ENCODE assay signal across 8 mouse cellular contexts in genomic region chr1:121601084-121601483, GRCm38 (mm10). TPM values are rescaled to one million over a fixed set of nuclear protein-coding genes. Genes with fewer than 3 reads are reported as not detected.
DNase-seq lines count a peak whose midpoint lies in the region; ATAC-seq and TF ChIP-seq lines count a peak whose summit lies in the region.

No protein-coding gene starts in this region.

- H3K27ac ChIP-seq in hindbrain, embryonic 10.5 days = no peak overlapping the region
- H3K27ac ChIP-seq in hindbrain, embryonic 12.5 days = no peak overlapping the region
- H3K27ac ChIP-seq in thymus, adult 2 months (ENCODE audit: control insufficient read depth, insufficient read depth, low read length) = no peak overlapping the region
- no peak overlapping the region for H3K27ac ChIP-seq in embryonic facial prominence, embryonic 10.5 days (replicated peaks)

- H3K4me2 ChIP-seq in hindbrain, embryonic 12.5 days (replicated peaks) = no peak overlapping the region

- ATAC-seq in hindbrain, embryonic 12.5 days (ENCODE audit: low FRiP score) = no peak; the same call in 1 of the 2 replicates
- ATAC-seq in megakaryocyte, adult 5-6 weeks (ENCODE audit: poor library complexity, severe bottlenecking) = no peak

- H3K36me3 ChIP-seq in hindbrain, embryonic 10.5 days = no peaks in the 10 kb centered on the region
- no peaks in the 10 kb centered on the region for H3K36me3 ChIP-seq in hindbrain, embryonic 12.5 days
- no peaks in the 10 kb centered on the region for H3K36me3 ChIP-seq in thymus, adult 2 months (ENCODE audit: control insufficient read depth, insufficient read depth, low read length)
- no peaks in the 10 kb centered on the region for H3K36me3 ChIP-seq in embryonic facial prominence, embryonic 10.5 days (replicated peaks)

- H3K4me1 ChIP-seq in hindbrain, embryonic 10.5 days (replicated peaks) = no peaks in the 10 kb centered on the region
- 0 out of 2 replicates have a peak, but pooled peaks cover 3% of the 10 kb centered on the region for H3K4me1 ChIP-seq in hindbrain, embryonic 12.5 days
- peaks cover 6% of the 10 kb centered on the region for H3K4me1 ChIP-seq in thymus, adult 2 months (replicated peaks; ENCODE audit: control insufficient read depth, insufficient read depth, low read length)
- H3K4me1 ChIP-seq in embryonic facial prominence, embryonic 10.5 days = no peaks in the 10 kb centered on the region

- no peak overlapping the region for H3K4me3 ChIP-seq in hindbrain, embryonic 10.5 days
- no peak overlapping the region for H3K4me3 ChIP-seq in hindbrain, embryonic 12.5 days
- H3K4me3 ChIP-seq in thymus, adult 2 months (ENCODE audit: control insufficient read depth, insufficient read depth, low read length) = no peak overlapping the region
- H3K4me3 ChIP-seq in embryonic facial prominence, embryonic 10.5 days = no peak overlapping the region

- no peak overlapping the region for H3K9ac ChIP-seq in hindbrain, embryonic 12.5 days

- no peaks in the 10 kb centered on the region for H3K9me3 ChIP-seq in hindbrain, embryonic 10.5 days
- H3K9me3 ChIP-seq in hindbrain, embryonic 12.5 days (replicated peaks) = no peaks in the 10 kb centered on the region
- no peaks in the 10 kb centered on the region for H3K9me3 ChIP-seq in embryonic facial prominence, embryonic 10.5 days

- TF ChIP-seq POLR2A in thymus, adult 2 months (IDR thresholded peaks at IDR 0.05; ENCODE audit: control insufficient read depth, extremely low read depth, insufficient read depth, low read length, poor library complexity) = no peak

- TF ChIP-seq CTCF in thymus, adult 2 months (IDR thresholded peaks at IDR 0.05; ENCODE audit: borderline replicate concordance, control insufficient read depth, extremely low read depth, insufficient read depth, low read length, poor library complexity) = no peak

- peak; percentile 21 for DNase-seq in hindbrain, embryonic 10.5 days (ENCODE audit: low spot score)
- DNase-seq in thymus, adult 2 months = peak; percentile 25
- no peak for DNase-seq in thymus, postnatal 36 days
- DNase-seq in embryonic facial prominence, embryonic 10.5 days (ENCODE audit: low spot score) = peak; percentile 47
- DNase-seq in skeletal muscle tissue, adult 2 months (ENCODE audit: low read depth, low spot score) = peak; percentile 4
- DNase-seq in urinary bladder, postnatal 25 days (ENCODE audit: low spot score) = no peak

- H3K27me3 ChIP-seq in hindbrain, embryonic 10.5 days (ENCODE audit: insufficient read depth, poor library complexity, severe bottlenecking) = no peaks in the 10 kb centered on the region
- H3K27me3 ChIP-seq in hindbrain, embryonic 12.5 days = no peaks in the 10 kb centered on the region
- H3K27me3 ChIP-seq in thymus, adult 2 months (ENCODE audit: control insufficient read depth, insufficient read depth, low read length) = no peaks in the 10 kb centered on the region
- no peaks in the 10 kb centered on the region for H3K27me3 ChIP-seq in embryonic facial prominence, embryonic 10.5 days (replicated peaks; ENCODE audit: low read depth, poor library complexity, severe bottlenecking)

- 27% methylated on average over 1 of the region's 1 CpGs for WGBS in hindbrain, embryonic 10.5 days
- 16% methylated on average over 1 of the region's 1 CpGs for WGBS in hindbrain, embryonic 12.5 days
- WGBS in thymus, adult 2 months = 43% methylated on average over 1 of the region's 1 CpGs
- 33% methylated on average over 1 of the region's 1 CpGs for WGBS in embryonic facial prominence, embryonic 10.5 days

RNA-seq across cellular contexts. Expression of gene Ddx18, which starts 33.3 kb away (rescaled TPM):
- polyA plus RNA-seq in hindbrain, embryonic 10.5 days (2016; fragmentation: Nextera tagmentation; extraction: Ambion mirVana) = 56.9 and 65.0 TPM in 2 replicates
- polyA plus RNA-seq in hindbrain, embryonic 12.5 days (2016; fragmentation: Nextera tagmentation; extraction: Ambion mirVana) = 57.4 and 59.6 TPM in 2 replicates
- 52.7 and 60.1 TPM in 2 replicates for polyA plus RNA-seq in thymus, adult 2 months (2012; rRNA removed)
- polyA plus RNA-seq in embryonic facial prominence, embryonic 10.5 days (2016; fragmentation: Nextera tagmentation; extraction: Ambion mirVana) = 77.9 and 81.4 TPM in 2 replicates
- total RNA-seq in megakaryocyte, adult 5-6 weeks (2015) = 46.1 and 49.1 TPM in 2 replicates
- total RNA-seq in megakaryocyte, adult 5-6 weeks (2017) = 18.9 and 21.1 TPM in 2 replicates

Comparison
In these comparisons a context has a peak if more than half of its experiments do, and no peak if none do; other contexts are left out.
1. DNase-seq: peak in hindbrain, embryonic 10.5 days (single experiment), thymus, adult 2 months (single experiment), embryonic facial prominence, embryonic 10.5 days (single experiment) and skeletal muscle tissue, adult 2 months (single experiment); none in thymus, postnatal 36 days (0 of 2) and urinary bladder, postnatal 25 days (single experiment).